Mouse (Mus musculus): ENCODE results near the gene Wsb1.

Gene Wsb1

DNA sequence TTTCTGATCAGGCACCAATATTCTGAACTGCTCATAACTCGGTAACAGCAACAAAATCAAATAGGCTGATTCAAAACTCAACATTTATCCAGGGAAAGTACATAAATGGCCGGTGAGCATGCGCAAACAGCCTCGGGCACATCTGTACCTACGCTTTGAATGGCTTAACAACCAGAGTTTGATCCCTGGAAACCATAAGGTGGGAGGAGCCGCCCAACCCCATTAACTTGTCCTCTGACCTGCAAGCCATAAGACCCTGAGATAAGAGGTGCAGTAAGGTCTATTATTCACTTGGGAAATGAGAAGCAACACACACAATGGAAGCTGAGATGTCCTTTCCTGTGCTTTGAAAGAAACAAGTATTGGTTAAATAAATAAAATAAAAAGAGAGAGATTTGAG is 37.3 kb downstream of the Wsb1 start:
- no peak for DNase-seq (ENCODE audit: low spot score in 2 of 2)

DNA sequence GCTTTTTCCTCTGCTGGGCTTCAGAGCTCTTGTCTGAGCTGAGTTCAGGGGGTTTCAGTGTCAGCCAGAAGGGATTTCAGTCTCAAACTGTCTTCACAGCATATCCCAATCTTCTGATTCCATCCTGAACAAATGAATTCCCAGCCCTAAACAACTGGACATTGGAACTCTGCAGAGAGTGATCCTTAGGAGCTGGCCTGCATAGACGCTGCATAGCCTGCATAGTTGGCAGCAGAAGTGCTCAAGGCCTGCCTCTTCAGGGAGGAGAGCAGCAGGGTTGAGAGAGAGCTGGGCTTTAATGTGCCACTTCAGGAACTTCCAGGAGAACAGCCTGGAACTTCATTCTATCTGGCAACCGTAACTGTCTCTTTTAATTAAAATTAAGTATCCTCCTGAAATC is 38.9 kb downstream of the Wsb1 start:
- DNase-seq (ENCODE audit: low spot score in 2 of 2), result no peak

DNA sequence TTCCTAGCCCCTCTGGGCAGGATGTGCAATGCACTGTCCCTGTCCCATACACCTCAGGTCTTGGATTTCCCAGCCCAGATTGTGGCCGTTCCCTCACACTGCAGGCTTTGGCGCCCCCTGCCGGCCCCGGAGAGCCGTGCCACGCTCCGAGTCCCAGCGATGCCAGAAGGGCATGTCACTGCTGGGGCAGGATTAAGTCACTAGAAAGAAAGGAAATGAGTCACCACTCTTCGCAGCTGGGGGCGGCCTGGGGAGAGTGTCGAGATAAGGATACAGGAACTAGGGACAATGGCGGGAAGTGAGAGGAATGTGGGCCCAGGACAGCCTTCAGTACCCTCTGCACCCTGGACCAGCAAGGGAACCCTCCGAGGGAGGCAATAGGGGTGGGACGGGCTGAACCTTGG is 40.5 kb downstream of the Wsb1 start:
- peak; percentile 75 to 78 for DNase-seq (ENCODE audit: low spot score in 2 of 2)

DNA sequence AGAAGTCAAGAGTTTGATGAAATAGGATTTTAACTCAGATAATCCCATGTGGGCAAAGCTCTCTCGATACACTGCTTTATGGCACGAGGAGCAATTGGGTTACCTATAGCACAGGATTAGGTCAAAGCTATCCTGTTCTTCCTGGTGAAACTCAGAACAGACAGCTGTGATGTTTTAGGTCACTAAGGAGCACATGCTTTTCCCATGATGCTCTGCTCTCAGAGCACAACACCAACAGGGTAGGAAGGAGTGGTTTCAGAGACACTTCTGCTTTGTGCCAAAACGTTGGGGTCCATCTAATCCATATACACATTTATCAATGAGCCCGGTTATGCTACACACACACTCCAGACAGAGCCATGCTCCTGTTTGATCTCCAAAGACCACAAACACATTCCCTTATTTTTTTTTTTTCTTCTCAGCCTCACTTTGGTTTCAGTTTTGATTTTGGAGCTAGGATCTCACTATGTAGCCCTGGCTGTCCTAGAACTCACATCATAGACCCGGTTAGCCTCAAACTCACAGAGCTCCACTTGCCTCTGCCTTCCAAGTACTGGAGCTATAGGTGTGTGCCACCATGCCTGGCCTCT is 44.5 kb downstream of the Wsb1 start:
- no peak for DNase-seq (ENCODE audit: low spot score in 2 of 2)

DNA sequence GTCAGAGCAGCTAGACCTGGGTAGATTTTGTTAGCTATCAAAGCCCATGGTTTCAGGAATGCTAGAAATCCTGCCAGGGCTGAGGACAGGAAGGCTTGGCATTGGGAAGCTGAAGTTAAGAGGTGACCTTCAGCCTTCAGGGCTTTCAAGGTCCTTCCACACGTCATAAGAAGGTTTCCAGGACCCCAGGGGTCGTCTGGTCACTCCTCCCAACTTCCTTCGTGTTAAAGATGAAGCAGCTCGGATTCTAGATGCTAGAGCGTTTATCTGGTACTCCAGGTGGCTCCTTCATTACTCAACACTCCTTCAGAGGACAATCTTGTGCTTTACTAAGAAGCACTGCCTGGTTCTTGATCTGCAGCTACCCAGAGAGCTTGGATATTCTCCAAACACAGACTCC is 45.4 kb downstream of the Wsb1 start:
- no peak for DNase-seq (ENCODE audit: low spot score in 2 of 2)

DNA sequence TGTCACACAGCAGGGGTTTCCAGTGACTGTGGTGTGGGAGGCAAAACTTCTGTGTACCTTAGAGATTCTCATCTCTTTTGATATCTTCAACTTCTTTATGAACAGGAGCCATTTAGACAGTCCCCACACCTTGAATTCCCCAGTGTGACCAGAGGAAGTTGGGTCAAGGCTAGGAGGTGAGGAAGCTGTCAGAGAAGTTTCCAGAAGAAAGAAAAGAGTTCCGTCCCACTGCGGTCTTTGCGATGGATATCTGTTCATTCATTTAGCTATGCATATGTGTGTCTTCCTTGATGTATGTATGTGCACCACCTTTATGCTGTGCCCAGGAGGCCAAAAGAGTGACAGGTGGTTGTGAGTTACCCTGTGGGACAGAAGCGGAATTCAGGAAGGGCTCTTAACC is 46.0 kb downstream of the Wsb1 start:
- DNase-seq (ENCODE audit: low spot score in 2 of 2), result no peak

DNA sequence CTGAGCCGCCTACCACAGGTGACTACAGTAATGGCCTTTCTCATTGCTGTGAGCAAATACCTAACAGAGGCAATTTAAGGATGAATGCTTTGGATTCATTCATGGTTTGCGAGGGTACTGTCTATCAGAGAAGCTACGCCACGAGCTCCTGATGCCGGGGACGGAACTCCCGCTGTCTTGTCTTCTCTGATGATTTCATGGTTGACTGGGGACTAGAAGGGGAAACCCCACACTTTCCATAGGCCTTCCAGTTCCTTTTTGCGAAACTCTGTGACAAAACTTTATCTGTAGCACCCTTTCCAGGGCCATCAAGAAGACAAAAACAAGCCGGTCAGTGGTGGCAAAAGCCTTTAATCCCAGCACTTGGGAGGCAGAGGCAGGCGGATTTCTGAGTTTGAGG is 46.8 kb downstream of the Wsb1 start:
- DNase-seq (ENCODE audit: low spot score in 2 of 2), result peak; percentile 61 to 72

DNA sequence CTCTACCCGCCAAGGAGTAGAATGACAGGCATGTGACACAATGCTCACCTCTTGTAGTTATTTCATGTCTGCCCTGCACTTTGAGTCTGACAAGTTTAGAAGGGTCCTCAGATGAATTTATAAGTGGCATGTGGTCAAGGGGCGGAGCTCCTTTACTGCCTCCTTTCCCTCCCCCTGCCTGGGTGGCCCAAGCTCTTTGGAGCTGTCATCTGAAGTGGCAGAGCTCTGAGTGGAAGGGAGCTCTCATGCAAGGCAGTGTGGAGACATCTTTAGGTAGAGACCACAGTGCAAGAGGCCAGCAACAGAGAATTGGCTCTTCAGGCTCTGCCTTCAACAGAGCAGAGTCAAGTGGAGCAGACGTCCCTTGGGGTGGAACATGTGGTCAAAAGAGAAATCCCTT is 50.0 kb downstream of the Wsb1 start:
- no peak for DNase-seq (ENCODE audit: low spot score in 2 of 2)

DNA sequence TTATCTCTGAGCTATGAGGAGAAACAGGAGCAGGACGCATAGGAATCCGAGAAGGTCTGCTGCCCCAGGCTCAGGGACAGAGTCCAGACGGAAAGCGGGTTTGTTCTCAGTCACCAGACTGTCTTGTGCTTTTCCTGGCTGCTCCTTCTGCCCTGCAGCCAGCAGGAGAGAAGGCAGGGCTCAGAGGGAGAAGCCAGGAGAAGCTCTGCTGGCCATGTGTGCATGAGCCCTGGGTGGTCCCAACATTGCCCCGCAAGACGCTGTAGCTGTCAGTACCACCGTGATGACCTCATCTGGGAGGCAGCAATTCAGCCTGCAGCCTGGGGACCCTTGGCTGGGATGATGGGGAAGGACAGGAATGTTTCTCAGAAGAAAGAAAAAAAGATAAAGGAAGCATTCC is 54.0 kb downstream of the Wsb1 start:
- DNase-seq (ENCODE audit: low spot score in 2 of 2), result no peak

DNA sequence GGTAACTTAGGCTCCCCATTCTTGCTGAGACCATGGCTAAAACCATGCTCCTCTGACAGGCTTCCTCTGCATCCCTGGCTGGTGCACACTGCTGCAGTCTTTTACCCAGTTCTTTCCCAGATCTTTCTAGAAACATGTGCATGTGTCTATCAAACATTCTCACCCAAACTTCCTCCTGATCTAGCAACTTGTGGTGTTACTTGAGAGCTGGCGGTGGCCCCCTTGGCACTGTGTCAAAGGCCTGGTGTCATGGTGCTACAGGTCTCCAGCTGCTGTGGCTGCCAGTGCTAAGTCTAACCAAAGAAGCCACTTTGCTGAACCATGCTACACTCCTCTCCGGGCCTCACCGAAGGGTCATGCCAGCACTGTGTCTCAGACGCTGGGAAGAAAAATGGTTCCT is 55.9 kb downstream of the Wsb1 start:
- DNase-seq (ENCODE audit: low spot score in 2 of 2), result no peak

DNA sequence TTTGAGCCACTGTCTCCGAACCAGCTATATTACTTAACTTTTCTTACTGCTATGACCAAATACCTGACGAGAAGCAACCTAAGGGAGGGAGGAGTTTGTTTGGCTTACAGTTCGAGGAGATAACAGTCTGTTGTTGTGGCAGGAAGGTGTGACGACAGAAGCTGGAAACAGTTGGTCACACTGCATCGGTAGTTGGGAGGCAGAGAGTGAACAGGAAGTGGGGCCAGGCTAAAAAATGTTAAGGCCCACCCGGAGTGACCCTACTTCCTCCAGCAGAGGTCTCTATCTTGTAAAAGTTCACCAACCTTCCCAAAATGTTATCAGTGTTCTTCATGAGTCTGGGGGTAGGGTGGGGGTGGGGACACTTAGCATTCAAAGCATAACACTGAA is 56.6 kb downstream of the Wsb1 start:
- DNase-seq (ENCODE audit: low spot score in 2 of 2), result no peak

DNA sequence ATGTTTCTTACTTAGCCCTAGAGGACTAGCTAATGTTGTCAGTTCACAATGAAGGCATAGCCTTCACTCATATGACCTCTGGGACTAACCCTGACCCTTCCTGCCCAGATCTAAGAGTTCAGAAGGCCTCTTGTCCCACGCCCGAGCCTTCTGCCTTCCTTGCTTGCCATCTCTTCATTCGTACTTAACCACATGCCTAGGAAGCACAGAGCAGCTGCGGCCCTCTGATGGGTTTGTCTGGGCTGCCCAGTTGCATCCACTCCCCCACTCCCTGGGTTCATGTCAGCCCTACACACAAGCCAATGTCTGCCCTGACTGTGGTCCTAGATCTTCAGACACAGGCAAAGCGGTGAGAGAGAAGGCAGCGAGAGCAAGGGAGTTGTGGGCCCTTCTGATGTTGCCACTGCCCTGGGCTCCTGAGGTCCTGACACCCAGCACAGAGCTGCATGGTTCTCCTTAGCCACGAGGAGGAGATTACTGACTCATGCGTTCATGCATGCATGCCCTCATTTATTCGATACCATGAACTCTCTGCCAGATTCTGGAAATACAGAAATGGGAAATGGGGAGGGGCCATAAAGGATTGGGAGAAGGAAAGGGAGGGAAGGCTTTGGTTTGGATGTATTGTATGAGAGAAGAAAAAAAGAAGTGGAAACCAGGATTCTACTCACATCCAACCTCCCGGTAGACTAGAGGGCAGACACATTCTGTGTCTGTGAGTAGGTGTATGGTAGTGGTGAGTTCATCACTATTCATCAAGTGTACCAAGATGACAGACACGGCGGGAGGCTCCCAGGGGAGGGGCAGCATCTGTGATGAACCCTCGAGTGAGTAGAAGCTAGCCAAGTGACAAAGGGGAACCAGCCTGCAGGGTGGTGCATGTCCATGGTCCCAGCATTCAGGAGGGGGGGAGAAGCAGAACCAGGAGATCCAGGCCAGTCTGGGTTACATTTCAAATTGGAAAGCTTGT is 57.3 kb downstream of the Wsb1 start:
- peak; percentile 32 to 47 for DNase-seq (ENCODE audit: low spot score in 2 of 2)

DNA sequence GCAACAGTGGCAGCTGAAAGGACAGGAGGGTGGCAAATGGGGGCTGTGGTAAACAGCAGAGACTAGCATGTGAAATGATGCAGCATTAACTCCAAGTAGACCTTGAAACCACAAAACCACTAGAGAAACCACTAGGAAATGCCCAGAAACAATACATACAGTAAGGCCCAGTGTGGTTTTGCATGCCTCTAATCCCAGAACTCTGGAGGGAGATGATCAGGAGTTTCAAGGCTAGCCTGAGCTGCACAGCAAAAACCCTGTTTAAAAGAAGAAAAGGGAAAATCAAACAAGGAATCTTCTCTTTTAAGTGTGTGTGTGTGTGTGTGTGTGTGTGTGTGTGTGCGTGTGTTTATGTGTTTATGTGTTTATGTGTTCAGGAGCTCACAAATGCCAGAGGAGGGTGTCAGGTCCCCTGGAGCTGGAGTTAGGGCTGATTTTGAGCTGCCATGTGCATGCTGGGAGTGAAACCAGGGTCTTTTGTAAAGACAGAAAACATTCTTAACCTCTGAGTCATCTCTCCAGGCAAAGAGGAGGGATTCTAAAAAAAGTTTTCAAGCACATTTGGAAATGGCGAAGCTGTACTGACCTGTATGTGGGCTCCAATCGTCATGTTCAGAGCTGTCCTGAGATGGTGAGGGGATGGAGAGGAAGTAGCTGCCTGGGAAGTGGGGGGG is 58.1 kb downstream of the Wsb1 start:
- no peak for DNase-seq (ENCODE audit: low spot score in 2 of 2)

DNA sequence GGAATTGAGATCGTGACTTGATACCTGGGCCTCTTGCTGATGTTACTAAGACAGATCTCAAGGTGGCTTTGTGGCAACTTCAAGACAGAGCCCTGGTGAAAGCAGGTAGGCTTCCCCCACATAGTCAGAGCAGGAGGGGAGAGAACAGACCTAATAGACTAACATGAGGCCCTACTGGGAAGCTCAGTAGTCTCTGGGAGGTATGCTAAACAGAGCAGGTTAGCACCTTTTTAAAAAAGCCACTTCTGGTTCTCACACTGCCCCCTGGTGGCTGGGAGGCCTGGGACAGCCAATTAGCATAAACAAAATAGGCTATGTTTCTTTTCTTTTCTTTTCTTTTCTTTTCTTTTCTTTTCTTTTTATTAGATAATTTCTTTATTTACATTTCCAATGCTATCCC is 62.3 kb downstream of the Wsb1 start:
- DNase-seq (ENCODE audit: low spot score in 2 of 2), result peak in 1 of 2 experiments; percentile 27

DNA sequence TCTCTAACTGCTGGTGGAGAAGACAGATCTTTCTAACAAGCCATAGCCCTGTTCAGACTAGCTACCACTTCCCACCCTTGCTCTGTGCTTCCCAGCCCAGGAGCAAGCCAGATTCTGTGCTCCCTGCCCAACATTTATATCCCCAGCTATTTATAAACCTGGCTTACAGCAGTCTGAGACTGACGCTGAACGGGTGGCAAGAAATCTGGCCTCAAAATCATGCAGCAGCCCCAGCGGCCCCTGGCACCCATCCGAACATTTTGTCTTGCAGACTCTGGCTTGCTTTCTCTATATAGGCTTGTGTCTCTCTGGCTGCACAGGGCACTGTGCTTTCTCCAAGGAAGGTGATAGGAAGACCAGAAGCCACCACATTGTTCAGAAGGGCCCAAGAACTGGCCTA is 63.3 kb downstream of the Wsb1 start:
- DNase-seq (ENCODE audit: low spot score in 2 of 2), result no peak

DNA sequence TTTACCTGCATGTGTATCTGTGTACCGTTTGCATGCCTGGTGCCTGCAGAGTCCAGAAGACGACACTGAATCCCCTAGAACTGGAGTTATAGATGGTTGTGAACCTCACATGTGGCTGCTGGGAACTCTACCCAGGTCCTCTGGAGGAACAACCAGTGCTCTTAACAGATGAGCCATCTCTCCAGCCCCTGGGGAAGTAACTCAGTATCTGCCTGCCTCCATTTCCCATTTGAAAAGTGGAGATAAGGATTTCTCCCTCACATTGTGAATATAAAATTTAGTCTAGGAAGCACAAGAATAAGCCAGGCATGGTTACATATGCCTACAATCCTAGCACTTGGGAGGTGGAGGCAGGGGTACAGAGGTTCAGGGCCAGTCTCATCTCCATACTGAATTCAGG is 64.2 kb downstream of the Wsb1 start:
- no peak for DNase-seq (ENCODE audit: low spot score in 2 of 2)
